Mouse (Mus musculus) intestine, embryonic 15.5 days (tissue): Measurements from ENCODE around the gene Akap13. TPM values are rescaled to one million over a fixed set of nuclear protein-coding genes. Genes with fewer than 3 reads are reported as not detected.
A peak's percentile ranks its signal among the peaks of the same experiment; 100 is the strongest.
"Not testable (repeated sequence)": the region's sequence is repeated elsewhere in the genome, so short reads cannot be mapped to it uniquely, and the experiment has no call there.

Experiments used
- ATAC-seq: fragments of 200-750 bp; cut with Nextera tagmentation; 2 replicates; pipeline ENCODE4 v1.8.0; 2017; ENCODE audit warnings: moderate TSS enrichment, moderate library complexity
- H3K27ac ChIP-seq: fragments of 300-500 bp; sonication (generic); 2 replicates; pipeline ENCODE4 v1.5.1; 2015; ENCODE audit warnings: mild to moderate bottlenecking, inconsistent platforms
- H3K27me3 ChIP-seq: fragments of 300-500 bp; sonication (generic); replicated peaks from 2 replicates; pipeline ENCODE4 v1.6.1; 2015; ENCODE audit warnings: inconsistent platforms
- H3K36me3 ChIP-seq: fragments of 300-500 bp; sonication (generic); 2 replicates; pipeline ENCODE4 v1.6.1; 2015; ENCODE audit warnings: inconsistent platforms
- H3K4me1 ChIP-seq: fragments of 300-500 bp; sonication (generic); replicated peaks from 2 replicates; pipeline ENCODE4 v1.6.1; 2015; ENCODE audit warnings: inconsistent platforms
- H3K4me2 ChIP-seq: fragments of 300-500 bp; sonication (generic); replicated peaks from 2 replicates; pipeline ENCODE4 v1.6.1; 2015; ENCODE audit warnings: mild to moderate bottlenecking, inconsistent platforms
- H3K4me3 ChIP-seq: fragments of 300-500 bp; sonication (generic); replicated peaks from 2 replicates; pipeline ENCODE4 v1.5.1; 2015; ENCODE audit warnings: inconsistent platforms
- H3K9ac ChIP-seq: fragments of 300-500 bp; sonication (generic); 2 replicates; pipeline ENCODE4 v1.6.1; 2015; ENCODE audit warnings: inconsistent platforms
- H3K9me3 ChIP-seq: fragments of 300-500 bp; sonication (generic); 2 replicates; pipeline ENCODE4 v1.6.1; 2016; ENCODE audit warnings: inconsistent platforms
- WGBS: fragments of 180-500 bp; shearing (Covaris S2); methylation state at CpG from one replicate; pipeline ENCODE4 v1.1.7; 2015; 5-methylcytosine and 5-hydroxymethylcytosine counted together
- polyA plus RNA-seq: library from polyadenylated mRNA; unstranded; fragments of >200 nt; fragmentation: Nextera tagmentation; extraction: Ambion mirVana; gene quantifications from 2 replicates; pipeline ENCODE4 v1.2.1, GENCODE M21; 2015

The Akap13 gene
- polyA plus RNA-seq, 1 experiment from 2014 or later, result 31.2 TPM

DNA sequence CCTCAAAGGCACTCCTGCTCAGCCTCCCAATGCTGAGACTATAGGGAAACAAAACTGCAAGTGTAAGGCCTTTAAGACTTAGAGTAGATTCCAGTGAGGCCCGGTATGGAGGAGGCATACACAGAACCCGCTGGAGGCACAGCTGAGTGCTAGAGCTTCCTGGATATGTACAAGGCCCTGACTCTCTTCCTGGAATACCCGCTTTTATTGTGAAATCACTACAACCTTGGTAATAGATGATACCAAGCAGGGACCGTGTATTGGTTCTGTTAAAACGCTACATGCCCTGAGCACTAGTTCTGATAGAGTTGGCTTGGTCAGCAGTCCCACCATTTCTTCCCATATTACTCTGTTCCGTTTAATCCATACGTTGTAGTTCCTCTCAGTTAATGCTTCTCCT, 274.3 kb downstream of the Akap13 start:
- H3K4me3 ChIP-seq, result no peak overlapping the region
- WGBS, result 95% methylated on average over 7 of the region's 7 CpGs

DNA sequence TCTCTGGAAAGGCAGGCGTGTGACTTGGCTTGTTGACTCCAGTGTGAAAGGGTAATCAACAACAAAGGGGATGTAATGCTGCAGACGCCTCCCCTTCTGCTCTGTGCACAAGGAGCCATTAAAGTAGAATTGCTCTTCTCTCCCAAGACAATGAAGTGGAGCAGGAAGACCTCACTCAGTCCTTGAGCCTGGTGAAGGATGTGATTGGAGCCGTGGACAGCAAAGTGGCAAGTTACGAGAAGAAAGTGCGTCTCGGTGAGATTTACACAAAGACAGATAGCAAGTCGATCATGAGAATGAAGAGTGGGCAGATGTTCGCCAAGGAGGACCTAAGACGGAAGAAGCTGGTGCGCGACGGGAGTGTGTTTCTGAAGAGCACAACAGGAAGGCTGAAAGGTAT, 274.9 kb downstream of the Akap13 start:
- no peaks in the 10 kb centered on the region for H3K9me3 ChIP-seq
- WGBS, result 88% methylated on average over 12 of the region's 12 CpGs
- no peak for ATAC-seq
- H3K27me3 ChIP-seq, result no peaks in the 10 kb centered on the region
- H3K9ac ChIP-seq, result no peak overlapping the region
- peaks cover 19% of the 10 kb centered on the region for H3K36me3 ChIP-seq
- no peak overlapping the region for H3K4me2 ChIP-seq
- no peak overlapping the region for H3K4me3 ChIP-seq
- H3K4me1 ChIP-seq, result no peaks in the 10 kb centered on the region
- no peak overlapping the region for H3K27ac ChIP-seq

More for the DNA sequence above, 274.3 kb downstream of the Akap13 start:
- no peak for ATAC-seq
- Histone ChIP-seq H3K4me1 (no peaks in the 10 kb centered on the region), H3K36me3 (peaks cover 20% of the 10 kb centered on the region), H3K27me3 (no peaks in the 10 kb centered on the region), H3K9ac (no peak overlapping the region), H3K27ac (no peak overlapping the region), H3K9me3 (no peaks in the 10 kb centered on the region), H3K4me2 (no peak overlapping the region)

DNA sequence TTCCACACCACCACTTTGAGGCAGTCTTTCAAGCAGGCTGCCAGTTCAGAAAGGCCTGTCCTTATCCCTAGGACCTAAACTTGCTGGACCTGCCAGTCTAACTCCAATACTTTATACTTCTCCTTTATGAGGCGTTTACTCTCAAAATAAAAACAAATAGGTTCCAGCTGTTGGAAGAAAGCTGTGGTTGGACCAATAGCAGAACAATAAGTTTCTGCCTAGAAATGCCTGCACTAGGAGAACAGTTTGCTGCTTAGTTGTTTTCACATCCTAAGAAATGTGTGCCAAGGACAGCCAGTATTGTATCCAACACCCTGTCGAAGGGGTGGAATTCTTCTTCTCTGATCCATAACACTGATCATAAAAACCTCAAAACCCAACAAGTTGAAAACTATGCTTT, 276.6 kb downstream of the Akap13 start:
- Histone ChIP-seq H3K27ac (no peak overlapping the region), H3K4me1 (no peaks in the 10 kb centered on the region), H3K36me3 (peaks cover 16% of the 10 kb centered on the region), H3K27me3 (no peaks in the 10 kb centered on the region), H3K4me2 (no peak overlapping the region), H3K9ac (no peak overlapping the region), H3K9me3 (no peaks in the 10 kb centered on the region), H3K4me3 (no peak overlapping the region)
- WGBS, result 80% methylated on average over 2 of the region's 2 CpGs
- no peak for ATAC-seq

- Histone ChIP-seq H3K4me2 (no peak overlapping the region), H3K9me3 (no peaks in the 10 kb centered on the region), H3K27me3 (no peaks in the 10 kb centered on the region), H3K4me3 (no peak overlapping the region), H3K27ac (no peak overlapping the region), H3K9ac (no peak overlapping the region), H3K4me1 (no peaks in the 10 kb centered on the region), H3K36me3 (peaks cover 13% of the 10 kb centered on the region)
- no peak for ATAC-seq
- 93% methylated on average over 2 of the region's 2 CpGs for WGBS
These were observed 277.8 kb downstream of the Akap13 start for GRCm38 (mm10) chr7:75733166-75733565.

DNA sequence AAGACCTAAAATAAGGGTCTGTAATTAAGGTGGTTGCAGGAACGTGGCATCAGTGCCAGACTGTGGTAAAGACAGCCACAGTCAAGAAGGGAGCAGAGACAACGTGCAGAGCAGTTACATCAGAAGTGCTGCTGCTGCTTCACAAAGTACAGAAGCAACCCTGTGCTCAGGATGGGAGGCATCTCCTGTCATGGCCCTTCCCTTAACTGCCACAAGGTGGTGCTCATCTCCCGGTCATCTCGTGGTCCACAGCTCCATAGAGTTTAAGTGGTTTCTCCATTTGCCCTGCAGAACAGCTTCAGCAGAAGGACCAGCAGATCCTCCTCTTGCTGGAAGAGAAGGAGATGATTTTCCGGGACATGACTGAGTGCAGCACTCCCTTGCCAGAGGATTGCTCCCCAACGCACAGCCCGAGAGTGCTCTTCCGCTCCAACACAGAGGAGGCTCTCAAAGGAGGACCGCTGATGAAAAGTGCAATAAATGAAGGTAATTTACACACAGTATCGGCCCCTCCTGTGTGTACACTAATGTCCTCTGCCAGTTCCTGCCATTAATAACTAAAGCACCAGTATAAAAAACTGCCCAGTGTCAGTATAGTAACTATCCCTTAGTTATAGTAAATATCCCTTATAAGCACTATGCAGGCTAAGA, 283.9 kb downstream of the Akap13 start:
- Histone ChIP-seq H3K4me1 (no peaks in the 10 kb centered on the region), H3K27ac (no peak overlapping the region), H3K4me3 (no peak overlapping the region), H3K36me3 (peaks cover 24% of the 10 kb centered on the region), H3K9ac (no peak overlapping the region), H3K4me2 (no peak overlapping the region), H3K27me3 (no peaks in the 10 kb centered on the region), H3K9me3 (no peaks in the 10 kb centered on the region)
- 48% methylated on average over 10 of the region's 10 CpGs for WGBS
- peak; percentile 89 for ATAC-seq

DNA sequence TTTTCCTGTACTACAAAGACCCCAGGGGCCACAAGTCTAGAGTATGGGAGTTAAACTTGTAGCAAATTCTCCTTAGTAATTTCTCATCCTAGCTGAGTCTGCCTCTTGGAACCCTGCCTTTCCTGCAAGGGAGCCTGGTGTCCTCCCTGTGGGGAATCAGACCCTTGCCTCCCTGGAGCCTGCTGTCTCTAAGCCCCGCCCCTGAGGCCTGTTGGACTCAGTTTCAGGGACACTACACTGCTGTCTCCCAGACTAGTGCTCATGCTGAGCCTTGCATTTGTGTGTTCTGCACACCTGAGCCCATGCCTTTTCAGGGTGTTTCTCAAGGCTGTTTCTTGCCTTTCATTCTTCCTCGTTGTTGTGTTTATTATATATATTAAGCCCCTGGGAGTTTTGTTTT, 289.2 kb downstream of the Akap13 start:
- WGBS, result 68% methylated on average over 2 of the region's 2 CpGs
- Histone ChIP-seq H3K4me1 (no peaks in the 10 kb centered on the region), H3K27ac (no peak overlapping the region), H3K9me3 (no peaks in the 10 kb centered on the region), H3K27me3 (no peaks in the 10 kb centered on the region), H3K4me3 (no peak overlapping the region), H3K4me2 (no peak overlapping the region), H3K9ac (no peak overlapping the region), H3K36me3 (peaks cover 38% of the 10 kb centered on the region)
- no peak for ATAC-seq

DNA sequence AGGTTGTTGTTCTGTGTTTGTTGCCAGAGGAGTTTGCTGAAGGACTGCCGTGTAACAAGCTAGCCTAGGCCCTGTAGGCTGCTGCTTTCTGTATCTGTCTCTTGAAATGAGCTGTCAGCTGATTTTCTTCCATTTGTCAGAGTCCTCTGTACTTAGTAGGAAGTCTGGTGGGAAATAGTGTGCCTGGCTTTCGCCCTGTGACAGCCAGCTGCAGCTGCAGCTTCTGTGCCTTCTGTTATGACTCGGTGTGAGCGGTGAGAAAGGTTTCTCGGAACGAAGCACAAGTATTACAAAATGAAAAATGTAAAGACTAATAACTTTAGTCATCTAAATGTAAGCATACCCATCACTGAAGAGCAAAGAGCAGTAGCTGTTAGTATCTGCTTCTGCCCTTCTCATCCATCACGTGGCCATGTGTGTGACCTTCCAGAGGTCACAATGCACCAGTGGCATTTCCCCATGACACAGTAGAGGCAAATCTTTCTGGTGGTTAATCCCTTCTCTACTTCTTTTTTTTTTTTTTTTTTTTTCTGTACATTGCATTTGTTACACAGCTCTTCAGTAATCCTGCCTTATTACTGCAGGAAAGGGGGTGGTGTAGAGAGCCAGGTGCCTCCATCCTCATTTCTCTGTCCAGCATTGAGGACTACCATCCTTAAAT, 289.8 kb downstream of the Akap13 start:
- Histone ChIP-seq H3K4me2 (no peak overlapping the region), H3K36me3 (peaks cover 40% of the 10 kb centered on the region), H3K4me1 (no peaks in the 10 kb centered on the region), H3K9ac (no peak overlapping the region), H3K9me3 (no peaks in the 10 kb centered on the region), H3K27ac (no peak overlapping the region), H3K27me3 (no peaks in the 10 kb centered on the region), H3K4me3 (no peak overlapping the region)
- WGBS, result 39% methylated on average over 7 of the region's 7 CpGs
- ATAC-seq, result no peak

GRCm38 (mm10) chr7:75745969-75746368, 290.6 kb downstream of the Akap13 start:
- not testable (repeated sequence) for H3K9ac ChIP-seq, H3K27ac ChIP-seq, ATAC-seq, H3K27me3 ChIP-seq, H3K4me3 ChIP-seq, H3K4me1 ChIP-seq, H3K4me2 ChIP-seq, H3K9me3 ChIP-seq
- WGBS, result 70% methylated on average over 3 of the region's 3 CpGs
- peaks cover 43% of the 10 kb centered on the region for H3K36me3 ChIP-seq

GRCm38 (mm10) chr7:75750581-75750980, 295.2 kb downstream of the Akap13 start:
- no peak for ATAC-seq
- peaks cover 35% of the 10 kb centered on the region for H3K36me3 ChIP-seq
- 82% methylated on average over 9 of the region's 9 CpGs for WGBS

GRCm38 (mm10) chr7:75751161-75751803, 295.9 kb downstream of the Akap13 start:
- ATAC-seq, result 0 out of 2 replicates have a peak, but pooled peaks have one; percentile 18
- H3K27me3 ChIP-seq, result no peaks in the 10 kb centered on the region
- H3K36me3 ChIP-seq, result peaks cover 35% of the 10 kb centered on the region
- H3K4me2 ChIP-seq, result no peak overlapping the region
- no peak overlapping the region for H3K4me3 ChIP-seq
- H3K27ac ChIP-seq, result no peak overlapping the region
- WGBS, result 85% methylated on average over 14 of the region's 14 CpGs
- no peaks in the 10 kb centered on the region for H3K9me3 ChIP-seq
- no peaks in the 10 kb centered on the region for H3K4me1 ChIP-seq
- H3K9ac ChIP-seq, result no peak overlapping the region

More at GRCm38 (mm10) chr7:75750581-75750980, 295.2 kb downstream of the Akap13 start:
- no peak overlapping the region for H3K27ac ChIP-seq
- H3K27me3 ChIP-seq, result no peaks in the 10 kb centered on the region
- no peaks in the 10 kb centered on the region for H3K4me1 ChIP-seq
- no peak overlapping the region for H3K4me3 ChIP-seq
- H3K9me3 ChIP-seq, result no peaks in the 10 kb centered on the region
- no peak overlapping the region for H3K4me2 ChIP-seq
- no peak overlapping the region for H3K9ac ChIP-seq

DNA sequence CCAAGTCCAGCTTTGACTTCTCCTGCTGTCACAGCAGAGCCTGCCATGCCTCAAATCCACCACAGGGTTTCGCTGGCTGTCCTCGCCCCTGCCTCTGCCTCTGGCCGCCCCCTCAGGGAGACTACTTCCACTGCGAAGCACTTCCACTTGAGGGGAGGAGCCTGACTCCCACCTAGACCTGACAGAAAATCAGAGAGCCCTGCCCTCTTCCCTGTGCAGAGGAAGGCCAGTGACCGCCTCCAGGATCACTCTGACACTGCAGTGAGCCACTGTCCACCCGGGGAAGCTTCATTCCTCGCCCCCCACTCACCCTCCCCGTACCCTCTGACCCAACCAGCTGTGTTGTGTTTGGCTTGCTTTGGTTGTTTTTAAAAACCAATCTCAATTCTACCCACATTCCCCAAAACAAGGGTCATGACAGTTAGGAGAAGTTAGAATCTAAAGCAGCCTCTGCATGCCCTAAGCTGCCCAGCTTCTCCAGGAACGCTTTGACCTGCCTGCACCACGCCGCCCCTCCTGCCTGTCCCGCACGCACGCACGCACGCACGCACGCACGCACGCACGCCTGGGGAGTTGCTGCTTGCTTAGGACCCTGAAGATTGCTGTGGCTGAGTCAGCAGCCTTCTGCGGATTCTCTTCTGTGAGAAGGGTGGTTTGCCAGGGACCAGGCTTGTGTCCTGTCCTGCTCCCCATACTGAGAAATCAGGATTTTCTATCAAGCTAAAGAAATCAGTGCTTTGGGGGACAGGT, 297.3 kb downstream of the Akap13 start:
- no peak for ATAC-seq
- Histone ChIP-seq H3K9ac (no peak overlapping the region), H3K4me2 (no peak overlapping the region), H3K4me3 (no peak overlapping the region), H3K27ac (no peak overlapping the region), H3K9me3 (no peaks in the 10 kb centered on the region), H3K27me3 (no peaks in the 10 kb centered on the region), H3K4me1 (no peaks in the 10 kb centered on the region), H3K36me3 (peaks cover 32% of the 10 kb centered on the region)
- WGBS, result 68% methylated on average over 22 of the region's 22 CpGs

DNA sequence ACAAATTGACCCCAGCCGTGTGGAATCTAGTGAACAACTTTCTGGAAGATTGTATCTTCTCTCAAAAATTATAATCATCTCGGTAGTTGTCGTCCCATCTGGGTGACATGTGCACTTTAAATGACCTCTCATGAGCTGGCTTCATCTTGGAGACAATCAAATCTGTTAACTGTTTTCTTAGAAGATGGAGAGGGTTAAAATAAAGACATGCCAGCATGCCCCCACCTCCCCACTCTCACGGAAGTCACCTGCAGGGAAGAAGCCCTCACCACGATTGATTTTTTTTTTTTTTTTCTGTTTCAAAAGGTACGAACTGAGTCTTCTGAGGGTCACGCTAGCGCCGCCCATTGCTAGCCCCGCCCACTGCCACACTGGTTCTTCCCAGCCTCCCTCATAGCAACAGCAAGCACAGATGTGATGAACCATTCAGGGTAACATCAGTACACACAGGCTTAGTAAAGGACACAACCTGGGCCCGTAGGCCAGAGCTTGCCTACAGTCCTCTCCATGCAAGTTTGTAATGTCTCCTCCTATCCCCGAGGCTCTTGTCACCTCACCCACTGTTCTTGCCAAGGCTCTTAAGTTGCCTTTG, 298.0 kb downstream of the Akap13 start:
- Histone ChIP-seq H3K4me2 (no peak overlapping the region), H3K4me1 (no peaks in the 10 kb centered on the region), H3K36me3 (peaks cover 26% of the 10 kb centered on the region), H3K27ac (no peak overlapping the region), H3K9ac (no peak overlapping the region), H3K4me3 (no peak overlapping the region), H3K27me3 (no peaks in the 10 kb centered on the region), H3K9me3 (no peaks in the 10 kb centered on the region)
- WGBS, result 46% methylated on average over 12 of the region's 12 CpGs
- ATAC-seq, result no peak
